Mouse (Mus musculus) small intestine, adult 2 months (tissue): ENCODE measurements around the gene Gm49673.
"Not testable (repeated sequence)": the region's sequence is repeated elsewhere in the genome, so short reads cannot be mapped to it uniquely, and the experiment has no call there.

Source experiments
- CTCF ChIP-seq: fragments of 200-500 bp; IDR thresholded peaks from 2 replicates; pipeline ENCODE4 v1.5.1; 2012; ENCODE audit warnings: low read depth, mild to moderate bottlenecking, control low read depth, inconsistent platforms, low read length, moderate library complexity, mixed read lengths; ENCODE audit not compliant: insufficient replicate concordance, insufficient read length; ENCODE audit errors: extremely low read depth
- POLR2A ChIP-seq: fragments of 200-500 bp; IDR thresholded peaks from 2 replicates; pipeline ENCODE4 v1.6.1; 2012; ENCODE audit warnings: low read depth, mild to moderate bottlenecking, control low read depth, inconsistent platforms, low read length, moderate library complexity

GRCm38 (mm10) chr17:8101297-8101609, 46.3 kb downstream of the Gm49673 start:
- TF ChIP-seq CTCF, POLR2A: not testable (repeated sequence)
